Mouse (Mus musculus): Measurements from ENCODE around the gene Kpna4. TPM values are rescaled to one million over a fixed set of nuclear protein-coding genes. Genes with fewer than 3 reads are reported as not detected.

The Kpna4 gene
- polyA plus RNA-seq, 2 experiments, result 8.7 to 13.2 TPM

DNA sequence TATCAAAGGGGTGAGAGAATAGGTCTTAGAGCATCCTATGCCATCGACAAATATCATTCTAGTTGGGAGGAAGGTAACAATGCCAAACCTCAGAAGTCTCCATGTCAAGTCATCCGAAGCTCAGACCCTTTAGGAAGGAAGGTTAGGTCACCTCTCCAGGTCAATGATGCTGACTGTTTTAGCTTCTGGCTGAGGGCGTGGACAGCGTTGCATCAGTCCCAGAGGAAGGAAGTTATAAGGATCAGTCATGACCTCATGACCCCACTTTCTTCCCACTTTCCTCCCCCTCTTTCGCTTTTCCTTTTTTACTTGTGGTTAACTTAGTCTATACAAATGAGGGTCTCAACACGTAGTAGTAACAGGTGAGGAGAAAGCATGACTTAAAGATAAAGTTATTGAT is 36.1 kb upstream of the Kpna4 start:
- no peaks in the 10 kb centered on the region for H3K36me3 ChIP-seq (replicated peaks; ENCODE audit: control insufficient read depth, insufficient read depth, low read depth)
- DNase-seq (ENCODE audit: low read depth in 3 of 3, low spot score in 3 of 3) (no peak), ATAC-seq (ENCODE audit: insufficient read depth) (no peak)
- no peaks in the 10 kb centered on the region for H3K27me3 ChIP-seq (ENCODE audit: control insufficient read depth, insufficient read depth, low read length)
- H3K4me3 ChIP-seq (ENCODE audit: insufficient read depth in 1 of 2, low read depth in 2 of 2, low read length in 2 of 2), result no peak overlapping the region
- 21% methylated on average over 6 of the region's 6 CpGs for WGBS (ENCODE audit: insufficient replicate concordance)
- no peak overlapping the region for H3K27ac ChIP-seq
- no peak overlapping the region for H3K4me2 ChIP-seq (ENCODE audit: low read depth)
- no peaks in the 10 kb centered on the region for H3K9me3 ChIP-seq (ENCODE audit: control insufficient read depth, low read length)
- H3K9ac ChIP-seq (replicated peaks), result no peak overlapping the region
- H3K4me1 ChIP-seq (replicated peaks; ENCODE audit: control insufficient read depth in 2 of 2, insufficient read depth in 2 of 2, low read length in 1 of 2), result no peaks in the 10 kb centered on the region
- TF ChIP-seq CTCF (IDR thresholded peaks at IDR 0.05; ENCODE audit: low read depth) (no peak), EP300 (IDR thresholded peaks at IDR 0.05; ENCODE audit: low read depth) (no peak)

DNA sequence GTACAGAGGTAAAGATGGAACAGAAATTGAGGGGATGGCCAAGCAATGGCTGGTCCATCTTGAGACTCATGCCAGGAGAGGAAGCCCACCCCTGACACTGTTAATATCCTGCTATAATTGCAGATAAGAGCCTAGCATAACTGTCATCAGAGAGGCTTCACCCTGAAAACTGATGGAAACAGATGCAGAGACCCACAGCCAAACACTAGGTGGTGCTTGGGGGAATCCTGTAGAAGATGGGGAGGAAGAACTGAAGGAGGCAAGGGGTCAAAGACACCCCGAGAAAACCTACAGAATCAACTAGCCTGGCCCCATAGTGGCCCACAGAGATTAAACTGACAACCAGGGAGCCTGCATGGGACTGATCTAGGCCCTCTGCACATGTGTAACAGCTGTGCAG is 33.5 kb upstream of the Kpna4 start:
- 38% methylated on average over 1 of the region's 1 CpGs for WGBS (ENCODE audit: insufficient replicate concordance)
- no peak for DNase-seq (ENCODE audit: low read depth in 3 of 3, low spot score in 3 of 3)
- no peaks in the 10 kb centered on the region for H3K36me3 ChIP-seq (replicated peaks; ENCODE audit: control insufficient read depth, insufficient read depth, low read depth)
- H3K4me3 ChIP-seq (ENCODE audit: insufficient read depth in 1 of 2, low read depth in 2 of 2, low read length in 2 of 2), result no peak overlapping the region
- no peak for TF ChIP-seq CTCF (IDR thresholded peaks at IDR 0.05; ENCODE audit: low read depth)
- TF ChIP-seq EP300 (IDR thresholded peaks at IDR 0.05; ENCODE audit: low read depth), result no peak
- ATAC-seq (ENCODE audit: insufficient read depth), result no peak
- H3K27ac ChIP-seq, result no peak overlapping the region
- H3K4me1 ChIP-seq (replicated peaks; ENCODE audit: control insufficient read depth in 2 of 2, insufficient read depth in 2 of 2, low read length in 1 of 2), result no peaks in the 10 kb centered on the region
- H3K4me2 ChIP-seq (ENCODE audit: low read depth), result no peak overlapping the region
- no peaks in the 10 kb centered on the region for H3K9me3 ChIP-seq (ENCODE audit: control insufficient read depth, low read length)
- no peaks in the 10 kb centered on the region for H3K27me3 ChIP-seq (ENCODE audit: control insufficient read depth, insufficient read depth, low read length)
- H3K9ac ChIP-seq (replicated peaks), result no peak overlapping the region

DNA sequence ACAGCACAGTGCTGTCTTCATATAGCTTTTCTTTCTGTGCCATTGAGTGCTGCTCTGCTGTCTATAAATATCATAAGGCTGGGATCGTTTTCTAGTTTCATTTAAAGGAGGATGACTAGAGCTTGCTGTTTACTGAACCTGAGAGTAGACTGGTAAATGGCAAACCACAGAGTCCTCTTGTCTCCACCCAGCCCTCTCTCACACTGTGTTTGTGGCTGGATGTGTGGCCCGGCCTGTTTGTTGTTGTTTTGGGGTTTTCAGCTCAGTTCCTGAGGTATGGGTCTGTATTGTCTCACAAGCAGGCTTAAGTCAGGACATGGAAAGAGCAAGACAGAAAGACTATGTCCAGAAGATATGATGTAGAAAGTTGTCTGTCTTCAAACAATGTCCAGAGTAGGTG is 32.6 kb upstream of the Kpna4 start:
- H3K9me3 ChIP-seq (ENCODE audit: control insufficient read depth, low read length), result no peaks in the 10 kb centered on the region
- no peak overlapping the region for H3K4me3 ChIP-seq (ENCODE audit: insufficient read depth in 1 of 2, low read depth in 2 of 2, low read length in 2 of 2)
- no peak overlapping the region for H3K27ac ChIP-seq
- H3K4me1 ChIP-seq (replicated peaks; ENCODE audit: control insufficient read depth in 2 of 2, insufficient read depth in 2 of 2, low read length in 1 of 2), result no peaks in the 10 kb centered on the region
- TF ChIP-seq CTCF (IDR thresholded peaks at IDR 0.05; ENCODE audit: low read depth), result no peak
- TF ChIP-seq EP300 (IDR thresholded peaks at IDR 0.05; ENCODE audit: low read depth), result no peak
- 40% methylated on average over 2 of the region's 2 CpGs for WGBS (ENCODE audit: insufficient replicate concordance)
- H3K4me2 ChIP-seq (ENCODE audit: low read depth), result no peak overlapping the region
- no peak overlapping the region for H3K9ac ChIP-seq (replicated peaks)
- H3K27me3 ChIP-seq (ENCODE audit: control insufficient read depth, insufficient read depth, low read length), result no peaks in the 10 kb centered on the region
- DNase-seq (ENCODE audit: low read depth in 3 of 3, low spot score in 3 of 3) (no peak), ATAC-seq (ENCODE audit: insufficient read depth) (no peak)
- H3K36me3 ChIP-seq (replicated peaks; ENCODE audit: control insufficient read depth, insufficient read depth, low read depth), result no peaks in the 10 kb centered on the region

DNA sequence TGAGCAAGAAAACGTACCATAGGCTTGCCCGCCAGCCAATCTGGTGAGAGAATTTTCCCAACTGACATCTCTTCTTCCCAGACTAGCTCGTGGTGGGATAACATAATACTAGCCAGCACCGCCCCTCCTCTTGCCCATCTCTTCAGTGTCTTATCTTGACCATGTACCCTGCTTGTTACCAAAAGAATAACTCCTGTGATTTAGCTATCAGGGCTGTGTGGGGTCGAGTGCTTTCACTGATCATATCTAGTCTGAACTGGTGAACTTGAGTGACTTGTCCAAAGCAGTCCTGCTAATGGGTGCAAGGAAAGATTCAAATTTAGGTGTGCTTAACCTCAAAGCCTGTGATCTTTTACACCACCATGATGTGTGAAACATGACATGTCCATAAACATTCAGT is 31.0 kb upstream of the Kpna4 start:
- Histone ChIP-seq H3K4me1 (replicated peaks; ENCODE audit: control insufficient read depth in 2 of 2, insufficient read depth in 2 of 2, low read length in 1 of 2) (no peaks in the 10 kb centered on the region), H3K4me2 (ENCODE audit: low read depth) (no peak overlapping the region), H3K9ac (replicated peaks) (no peak overlapping the region), H3K36me3 (replicated peaks; ENCODE audit: control insufficient read depth, insufficient read depth, low read depth) (no peaks in the 10 kb centered on the region), H3K4me3 (ENCODE audit: insufficient read depth in 1 of 2, low read depth in 2 of 2, low read length in 2 of 2) (no peak overlapping the region), H3K27me3 (ENCODE audit: control insufficient read depth, insufficient read depth, low read length) (no peaks in the 10 kb centered on the region), H3K27ac (no peak overlapping the region), H3K9me3 (ENCODE audit: control insufficient read depth, low read length) (no peaks in the 10 kb centered on the region)
- no peak for ATAC-seq (ENCODE audit: insufficient read depth)
- WGBS (ENCODE audit: insufficient replicate concordance), result 46% methylated on average over 5 of the region's 5 CpGs
- no peak for DNase-seq (ENCODE audit: low read depth in 3 of 3, low spot score in 3 of 3)
- TF ChIP-seq EP300 (IDR thresholded peaks at IDR 0.05; ENCODE audit: low read depth) (no peak), CTCF (IDR thresholded peaks at IDR 0.05; ENCODE audit: low read depth) (no peak)

DNA sequence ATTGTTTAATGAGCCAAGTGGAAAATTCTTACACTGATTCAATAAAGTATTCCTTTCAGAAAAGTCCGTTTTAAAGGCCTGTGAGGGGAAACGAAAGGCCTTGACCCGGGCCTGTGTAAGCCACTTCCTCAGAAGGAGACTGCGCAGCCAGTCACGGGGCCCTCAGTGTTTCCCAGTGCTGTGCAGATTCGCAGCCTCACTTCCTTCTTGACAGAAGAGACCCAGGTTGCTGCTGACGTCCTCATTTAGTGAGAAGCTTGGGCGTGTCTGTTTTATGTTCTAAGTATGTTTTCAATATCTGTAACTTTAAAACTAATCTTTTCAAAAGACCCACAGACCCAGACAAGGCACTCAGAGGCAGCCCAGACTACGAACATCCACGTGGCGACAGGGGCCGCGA is 29.6 kb upstream of the Kpna4 start:
- DNase-seq (ENCODE audit: low read depth in 3 of 3, low spot score in 3 of 3) (peak in 1 of 3 experiments; percentile 4), ATAC-seq (ENCODE audit: insufficient read depth) (no peak)
- H3K27ac ChIP-seq, result no peak overlapping the region
- no peak overlapping the region for H3K9ac ChIP-seq (replicated peaks)
- TF ChIP-seq CTCF (IDR thresholded peaks at IDR 0.05; ENCODE audit: low read depth) (no peak), EP300 (IDR thresholded peaks at IDR 0.05; ENCODE audit: low read depth) (no peak)
- H3K4me2 ChIP-seq (ENCODE audit: low read depth), result no peak overlapping the region
- H3K4me3 ChIP-seq (ENCODE audit: insufficient read depth in 1 of 2, low read depth in 2 of 2, low read length in 2 of 2), result no peak overlapping the region
- H3K36me3 ChIP-seq (replicated peaks; ENCODE audit: control insufficient read depth, insufficient read depth, low read depth), result no peaks in the 10 kb centered on the region
- WGBS (ENCODE audit: insufficient replicate concordance), result 45% methylated on average over 13 of the region's 13 CpGs
- no peaks in the 10 kb centered on the region for H3K4me1 ChIP-seq (replicated peaks; ENCODE audit: control insufficient read depth in 2 of 2, insufficient read depth in 2 of 2, low read length in 1 of 2)
- H3K27me3 ChIP-seq (ENCODE audit: control insufficient read depth, insufficient read depth, low read length), result no peaks in the 10 kb centered on the region
- no peaks in the 10 kb centered on the region for H3K9me3 ChIP-seq (ENCODE audit: control insufficient read depth, low read length)

All from liver, embryonic 14.5 days (tissue).